Mouse (Mus musculus) cerebellum, adult 11-12 months (tissue): ENCODE data around the gene G6pdx.

Experiments used
- DNase-seq: peaks from one replicate; pipeline ENCODE4 v3.0.0; 2022

The G6pdx gene

DNA sequence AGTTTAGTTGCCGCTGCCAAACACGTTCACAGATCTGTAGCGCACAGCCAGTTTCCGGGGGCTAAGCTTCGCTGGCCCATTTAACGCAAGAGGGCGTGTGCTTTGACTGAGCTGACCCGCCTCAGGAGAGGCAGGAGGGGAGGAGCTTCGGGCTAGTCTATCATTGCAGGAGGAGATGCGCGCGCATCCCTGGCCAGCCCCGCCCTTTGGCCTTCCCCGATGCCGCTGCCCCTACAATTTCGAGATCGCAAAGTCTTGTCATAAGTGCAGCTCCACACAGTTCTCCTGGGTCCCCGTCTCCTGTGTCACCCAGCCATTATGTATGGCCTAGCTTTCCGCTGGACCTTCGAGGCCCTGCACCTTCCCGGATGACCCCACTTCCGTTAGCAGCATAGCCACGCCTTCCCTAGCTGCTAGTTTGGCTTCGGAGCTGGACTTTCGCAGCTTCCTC lies at the start of gene G6pdx:
TSS of gene G6pdx (minus strand) at position 369 of the 451 bp plus-strand sequence.
- DNase-seq, result peak; percentile 89

DNA sequence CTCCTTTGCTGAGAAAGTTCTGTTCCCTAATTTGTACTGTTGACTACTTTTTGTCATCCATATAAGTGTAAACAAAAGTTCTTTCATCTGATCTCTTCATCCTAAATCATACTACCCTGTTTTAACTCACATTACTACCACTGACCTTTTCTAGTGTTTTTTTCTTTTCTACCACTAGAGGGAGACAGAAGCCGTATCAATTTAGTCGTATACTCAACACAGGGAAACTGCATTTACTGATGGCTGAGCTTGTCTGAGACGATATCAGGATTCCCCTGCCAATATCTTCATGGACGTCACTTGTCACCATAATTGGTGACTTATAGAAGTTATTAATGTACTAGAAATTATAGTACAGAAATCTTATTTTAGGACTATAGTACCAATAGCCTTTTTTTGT lies 23.8 kb upstream of the G6pdx start:
- DNase-seq, result no peak

DNA sequence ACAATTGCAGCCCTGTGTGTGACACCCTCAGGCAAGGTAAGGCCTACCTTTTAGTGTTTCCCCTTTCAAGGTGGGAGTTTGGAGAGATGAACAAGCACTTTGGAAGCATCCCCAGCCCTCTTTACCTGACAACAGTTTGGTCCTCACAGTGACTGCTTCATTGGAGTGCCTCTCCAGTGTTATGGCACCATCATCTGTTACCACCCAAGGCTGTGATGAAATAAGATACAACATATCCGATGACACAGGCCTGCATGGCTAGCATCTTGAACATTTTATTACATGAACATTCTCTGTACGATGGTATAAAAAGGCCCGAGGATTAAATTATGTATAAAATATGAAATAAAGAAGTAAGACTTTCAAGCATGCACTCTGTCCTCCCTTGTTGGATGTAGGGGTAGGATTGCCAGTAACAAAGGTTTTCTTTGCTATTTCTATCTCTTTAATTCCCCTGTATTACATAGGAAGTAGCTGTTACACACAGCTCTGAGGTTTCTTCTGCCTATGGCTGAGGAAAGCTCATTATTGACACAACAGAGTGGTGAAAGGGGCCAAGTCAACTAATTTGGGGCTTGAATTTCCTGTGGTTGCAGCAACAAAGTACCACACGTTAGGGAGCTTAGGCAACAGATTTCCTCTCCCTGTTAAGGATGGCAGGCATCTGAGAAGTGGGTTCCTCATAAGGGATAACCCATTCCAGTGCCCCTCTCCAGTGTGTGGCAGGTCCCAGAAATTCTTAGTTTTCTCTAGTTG lies 22.3 kb upstream of the G6pdx start:
- no peak for DNase-seq

DNA sequence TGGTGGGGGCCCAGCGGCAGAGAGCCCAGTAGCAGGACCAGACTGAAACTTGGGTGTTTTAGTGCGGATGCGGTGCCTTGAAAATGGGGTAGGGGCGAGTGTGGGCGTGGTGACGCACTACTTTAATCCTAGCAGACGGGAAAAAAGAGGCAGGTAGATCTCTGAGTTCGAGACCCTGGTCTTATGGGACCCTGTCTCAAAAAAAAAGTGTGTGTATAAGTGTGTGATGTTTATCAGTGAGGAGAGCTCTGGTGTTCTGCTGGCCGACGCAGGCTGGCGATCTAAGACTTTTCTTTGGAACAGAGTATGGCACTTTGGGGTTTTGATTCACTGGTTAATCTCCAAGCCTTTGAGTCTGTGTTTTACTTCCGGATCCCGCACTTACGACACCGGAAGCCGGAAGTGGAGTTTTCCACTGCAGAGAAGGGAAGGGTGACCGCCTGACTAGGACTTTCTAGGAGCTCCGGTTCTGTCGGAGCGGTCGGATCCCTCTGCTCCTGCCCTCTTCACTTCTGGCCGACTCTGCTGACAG lies 362 bp upstream of the G6pdx start:
- peak; percentile 69 for DNase-seq

DNA sequence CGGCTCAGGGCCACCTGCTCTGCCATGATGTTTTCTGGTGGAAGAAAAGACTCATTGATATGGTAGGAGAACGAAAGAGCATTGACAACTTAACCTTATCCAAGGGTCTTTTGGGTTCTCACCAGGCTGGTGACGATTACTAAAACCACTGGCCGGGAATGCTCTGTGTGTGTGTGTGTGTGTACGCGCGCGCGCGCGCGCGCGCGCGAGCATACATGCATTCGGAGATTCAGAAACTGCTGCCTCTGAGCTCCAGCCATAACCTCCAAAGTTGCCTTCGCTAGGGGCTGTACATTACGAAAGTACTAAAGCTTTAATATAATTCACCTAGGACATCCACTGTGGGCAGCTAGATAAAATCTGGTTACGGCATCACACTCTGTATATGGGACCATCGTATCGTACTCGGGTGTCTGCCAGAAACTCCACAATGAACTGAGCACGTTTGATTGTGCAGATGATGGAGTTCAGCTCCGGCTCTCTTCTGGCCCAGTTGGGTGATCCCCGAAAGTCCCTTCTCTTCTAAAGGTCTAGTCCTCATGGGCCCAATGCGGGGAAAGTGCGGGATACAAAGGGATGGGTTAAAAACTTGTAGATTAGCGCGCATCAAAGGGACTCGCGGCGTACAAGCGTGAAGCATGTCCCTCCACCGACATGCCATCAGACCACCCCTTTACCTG lies 708 bp downstream of the G6pdx start:
- DNase-seq, result no peak

DNA sequence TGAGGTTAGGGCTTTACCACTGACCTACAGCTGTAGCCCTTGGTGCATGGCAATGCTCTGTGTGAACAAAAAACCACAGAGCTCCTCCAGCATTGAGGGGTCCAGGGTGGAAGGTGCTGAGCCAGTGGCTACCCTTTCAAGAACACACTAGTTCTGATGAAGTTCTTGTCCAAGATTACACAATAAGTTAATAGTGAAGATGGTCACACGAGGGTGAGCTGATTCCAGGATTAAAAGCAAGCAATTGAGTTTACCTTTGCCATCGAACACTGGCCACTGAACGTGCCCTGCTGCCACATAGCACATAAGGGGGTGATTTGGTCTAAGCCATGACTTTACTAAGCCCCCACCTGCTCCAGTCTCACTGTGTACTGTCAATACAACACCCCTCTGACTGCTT lies 1.9 kb downstream of the G6pdx start:
- DNase-seq, result no peak

DNA sequence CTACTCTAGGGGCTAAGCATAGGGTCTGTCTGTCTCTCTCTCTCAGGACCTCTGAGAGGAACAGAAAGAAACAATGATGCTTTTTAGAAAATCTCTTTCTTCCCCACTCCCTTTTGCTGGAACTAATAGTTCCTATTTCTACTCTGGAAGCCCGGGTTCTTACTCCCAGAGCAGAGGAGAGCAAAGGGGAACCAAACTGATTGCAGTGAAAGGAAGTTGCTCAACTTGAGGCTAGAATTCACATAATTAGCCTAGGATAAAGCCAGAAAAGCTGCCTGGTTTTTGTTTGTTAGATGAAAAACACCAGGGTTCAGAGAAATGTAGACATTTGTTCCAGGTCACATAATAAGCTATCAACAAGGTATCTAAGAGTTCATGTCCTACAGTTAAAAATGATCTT lies 2.7 kb downstream of the G6pdx start:
- DNase-seq, result no peak

DNA sequence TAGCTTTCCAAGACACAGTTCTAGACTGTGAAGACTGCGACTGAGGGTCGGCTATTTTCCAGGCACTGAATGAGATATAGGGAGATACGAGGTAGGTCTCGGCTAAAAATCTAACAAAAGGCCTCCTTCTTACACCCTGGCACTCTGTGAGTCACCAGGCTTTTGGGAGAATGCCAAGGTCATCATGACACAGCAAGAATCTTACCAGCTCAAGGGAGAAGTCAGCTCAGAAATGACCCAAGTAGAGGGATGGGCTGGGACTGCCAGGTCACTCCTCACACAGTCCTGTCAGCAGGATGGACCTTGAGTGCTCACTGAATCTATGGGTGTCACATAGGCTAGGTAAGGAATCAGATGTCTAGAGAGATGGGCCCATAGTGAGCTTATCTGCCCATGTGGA lies 3.8 kb downstream of the G6pdx start:
- no peak for DNase-seq

DNA sequence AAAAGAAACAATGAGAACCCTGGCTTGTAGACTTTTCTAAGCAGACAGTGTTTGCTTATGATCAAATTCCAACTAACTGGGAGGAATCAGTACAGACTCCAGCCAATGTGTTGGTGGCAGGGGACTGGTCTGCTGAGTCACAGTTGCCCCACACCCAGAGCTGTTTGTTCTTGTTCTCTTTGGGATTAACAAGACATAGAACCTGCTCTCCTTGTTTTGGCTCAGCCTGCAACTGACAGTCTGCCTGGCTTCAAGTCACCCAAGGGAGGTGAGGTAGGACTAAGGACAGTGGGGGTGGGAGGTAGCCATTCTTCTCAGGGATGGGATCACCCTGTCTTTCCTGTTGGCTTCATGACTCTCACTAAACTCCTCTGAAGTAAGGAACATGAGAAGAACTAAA lies 4.6 kb downstream of the G6pdx start:
- no peak for DNase-seq

- peak; percentile 61 for DNase-seq
Measured at GRCm38 (mm10) chrX:74413377-74413776, 15.6 kb downstream of the G6pdx start.

GRCm38 (mm10) chrX:74408340-74408739 lies 20.7 kb downstream of the G6pdx start:
- no peak for DNase-seq

- DNase-seq, result no peak
Measured at GRCm38 (mm10) chrX:74400136-74400535, 28.9 kb downstream of the G6pdx start.

GRCm38 (mm10) chrX:74392535-74393443 lies 36.2 kb downstream of the G6pdx start, which contains the start of the genes Fam3a and Ikbkg:
Gene Fam3a, minus strand, starts transcription at chrX:74393272.
Gene Ikbkg, plus strand, starts transcription at chrX:74393290.
- peak; percentile 87 for DNase-seq

GRCm38 (mm10) chrX:74388153-74388552 lies 40.8 kb downstream of the G6pdx start:
- no peak for DNase-seq

GRCm38 (mm10) chrX:74384451-74384850 lies 44.5 kb downstream of the G6pdx start:
- DNase-seq, result no peak

DNA sequence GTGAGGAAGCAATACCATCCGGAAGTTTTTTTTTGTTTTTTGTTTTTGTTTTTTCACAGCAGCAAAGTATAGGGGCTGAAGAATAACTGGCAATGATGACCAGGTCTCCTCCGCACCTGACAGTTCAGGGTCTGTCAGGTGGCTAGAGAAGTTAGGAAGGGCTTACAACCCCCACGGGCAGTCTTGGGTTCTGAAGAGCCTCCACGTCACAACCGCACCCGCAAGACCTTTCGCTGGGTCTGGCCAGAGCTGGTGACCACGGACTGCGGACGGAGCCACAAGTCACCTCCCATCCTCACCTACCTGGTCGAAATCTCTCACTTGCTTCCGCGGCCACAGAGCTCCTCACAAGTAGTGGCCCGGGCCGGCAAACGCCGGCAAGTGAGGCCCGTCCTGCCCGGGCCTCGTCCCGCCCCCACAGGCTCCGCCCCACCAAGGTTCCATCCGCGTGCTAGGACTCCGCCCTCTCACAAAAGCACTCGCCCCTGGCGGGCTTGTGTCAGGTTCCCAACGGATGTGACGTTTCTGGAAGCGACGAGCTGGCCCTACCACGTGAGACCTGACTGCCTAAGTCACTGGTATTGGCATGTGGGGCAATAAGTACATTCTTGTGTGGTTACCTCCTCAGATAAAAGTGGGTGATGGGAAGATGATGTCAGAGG lies 56.0 kb downstream of the G6pdx start, which contains the start of the genes Ubl4a and Slc10a3:
TSS of gene Ubl4a (minus strand) at position 331 of the 662 bp plus-strand sequence.
TSS of gene Slc10a3 (minus strand) at position 462 of the 662 bp plus-strand sequence.
- DNase-seq, result peak; percentile 85

DNA sequence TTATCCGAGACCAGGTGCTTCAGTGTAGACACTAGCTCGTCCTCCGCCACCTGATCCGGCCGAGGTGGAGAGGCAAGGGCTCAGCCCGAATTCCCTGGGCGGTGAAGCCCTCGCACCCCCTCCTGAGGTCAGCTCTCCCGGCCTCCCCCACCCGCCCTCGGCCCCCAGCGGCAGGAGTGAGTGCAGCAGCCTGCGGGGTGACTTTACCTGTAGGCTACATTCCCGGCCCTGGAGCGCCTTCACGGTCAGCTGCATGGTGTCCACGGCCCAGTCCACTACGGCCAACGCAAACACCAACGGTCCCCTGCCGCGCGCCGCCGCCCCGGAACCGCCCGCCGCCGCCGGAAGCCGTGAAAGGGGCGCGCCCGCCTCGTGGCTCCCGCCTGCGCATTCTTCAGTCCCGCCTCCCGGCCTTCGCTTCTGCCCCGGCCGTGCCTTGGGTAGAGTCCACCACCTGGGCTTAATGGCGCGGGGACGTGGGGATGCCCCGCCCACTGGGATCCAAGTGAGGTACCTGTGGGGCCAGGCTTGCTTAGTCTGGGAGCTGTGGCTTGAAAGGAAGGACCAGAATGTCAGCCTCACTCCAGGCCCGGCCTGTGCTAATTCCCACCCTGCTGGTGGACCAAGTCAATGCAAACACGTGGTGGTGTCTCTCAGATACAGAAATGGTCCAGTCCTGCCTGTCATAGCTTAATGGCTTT lies 60.6 kb downstream of the G6pdx start:
- DNase-seq, result peak; percentile 71

- no peak for DNase-seq
Measured at GRCm38 (mm10) chrX:74367512-74367911, 61.5 kb downstream of the G6pdx start.
